Mouse (Mus musculus): ENCODE results near the gene Wdr46. TPM values are rescaled to one million over a fixed set of nuclear protein-coding genes. Genes with fewer than 3 reads are reported as not detected.

The Wdr46 gene
- polyA plus RNA-seq, 1 experiment from 2014 or later = 20.5 TPM

GRCm38 (mm10) chr17:33962876-33963275 is 22.4 kb downstream of the Wdr46 start:
- 85% methylated on average over 7 of the region's 7 CpGs for WGBS
- Histone ChIP-seq H3K4me1 (ENCODE audit: control insufficient read depth, insufficient read depth, low read length) (no peaks in the 10 kb centered on the region), H3K27me3 (ENCODE audit: control insufficient read depth, insufficient read depth, low read length) (no peaks in the 10 kb centered on the region), H3K27ac (ENCODE audit: low read length) (no peak overlapping the region), H3K9me3 (replicated peaks; ENCODE audit: control insufficient read depth, low read length) (no peaks in the 10 kb centered on the region), H3K36me3 (ENCODE audit: control insufficient read depth, insufficient read depth) (peaks cover 27% of the 10 kb centered on the region), H3K9ac (ENCODE audit: low read length) (no peak overlapping the region), H3K4me3 (ENCODE audit: low read length) (no peak overlapping the region), H3K4me2 (ENCODE audit: low read depth, low read length) (no peak overlapping the region)
- no peak for ATAC-seq (replicated peaks; ENCODE audit: extremely low read depth, insufficient read depth, low FRiP score)

- ATAC-seq (replicated peaks; ENCODE audit: extremely low read depth, insufficient read depth, low FRiP score) = no peak
- Histone ChIP-seq H3K27me3 (ENCODE audit: control insufficient read depth, insufficient read depth, low read length) (no peaks in the 10 kb centered on the region), H3K36me3 (ENCODE audit: control insufficient read depth, insufficient read depth) (peaks cover 15% of the 10 kb centered on the region; the same call in 1 of the 2 replicates), H3K9me3 (replicated peaks; ENCODE audit: control insufficient read depth, low read length) (peaks cover 7% of the 10 kb centered on the region), H3K4me1 (ENCODE audit: control insufficient read depth, insufficient read depth, low read length) (no peaks in the 10 kb centered on the region), H3K27ac (ENCODE audit: low read length) (no peak overlapping the region), H3K4me2 (ENCODE audit: low read depth, low read length) (no peak overlapping the region), H3K4me3 (ENCODE audit: low read length) (no peak overlapping the region), H3K9ac (ENCODE audit: low read length) (no peak overlapping the region)
- WGBS = 90% methylated on average over 17 of the region's 17 CpGs
Observed at GRCm38 (mm10) chr17:33965082-33965845, 24.8 kb downstream of the Wdr46 start.

- Histone ChIP-seq H3K36me3 (ENCODE audit: control insufficient read depth, insufficient read depth) (peaks cover 12% of the 10 kb centered on the region; the same call in 1 of the 2 replicates), H3K9me3 (replicated peaks; ENCODE audit: control insufficient read depth, low read length) (peaks cover 8% of the 10 kb centered on the region), H3K4me2 (ENCODE audit: low read depth, low read length) (no peak overlapping the region), H3K27ac (ENCODE audit: low read length) (no peak overlapping the region), H3K9ac (ENCODE audit: low read length) (no peak overlapping the region), H3K4me3 (ENCODE audit: low read length) (no peak overlapping the region), H3K27me3 (ENCODE audit: control insufficient read depth, insufficient read depth, low read length) (no peaks in the 10 kb centered on the region), H3K4me1 (ENCODE audit: control insufficient read depth, insufficient read depth, low read length) (no peaks in the 10 kb centered on the region)
- WGBS = 85% methylated on average over 16 of the region's 16 CpGs
- no peak for ATAC-seq (replicated peaks; ENCODE audit: extremely low read depth, insufficient read depth, low FRiP score)
Observed at GRCm38 (mm10) chr17:33965846-33966550, 25.5 kb downstream of the Wdr46 start.

- H3K4me2 ChIP-seq (ENCODE audit: low read depth, low read length) = no peak overlapping the region
- no peaks in the 10 kb centered on the region for H3K36me3 ChIP-seq (ENCODE audit: control insufficient read depth, insufficient read depth)
- ATAC-seq (replicated peaks; ENCODE audit: extremely low read depth, insufficient read depth, low FRiP score) = peak; percentile 70
- H3K27ac ChIP-seq (ENCODE audit: low read length) = no peak overlapping the region
- no peak overlapping the region for H3K4me3 ChIP-seq (ENCODE audit: low read length)
- H3K4me1 ChIP-seq (ENCODE audit: control insufficient read depth, insufficient read depth, low read length) = no peaks in the 10 kb centered on the region
- no peak overlapping the region for H3K9ac ChIP-seq (ENCODE audit: low read length)
- 3% methylated on average over 9 of the region's 9 CpGs for WGBS
- H3K9me3 ChIP-seq (replicated peaks; ENCODE audit: control insufficient read depth, low read length) = peaks cover 8% of the 10 kb centered on the region
- no peaks in the 10 kb centered on the region for H3K27me3 ChIP-seq (ENCODE audit: control insufficient read depth, insufficient read depth, low read length)
Observed at GRCm38 (mm10) chr17:33968489-33968888, 28.0 kb downstream of the Wdr46 start.

- no peak overlapping the region for H3K27ac ChIP-seq (ENCODE audit: low read length)
- H3K4me2 ChIP-seq (ENCODE audit: low read depth, low read length) = no peak overlapping the region
- no peaks in the 10 kb centered on the region for H3K36me3 ChIP-seq (ENCODE audit: control insufficient read depth, insufficient read depth)
- peaks cover 8% of the 10 kb centered on the region for H3K9me3 ChIP-seq (replicated peaks; ENCODE audit: control insufficient read depth, low read length)
- no peaks in the 10 kb centered on the region for H3K4me1 ChIP-seq (ENCODE audit: control insufficient read depth, insufficient read depth, low read length)
- H3K27me3 ChIP-seq (ENCODE audit: control insufficient read depth, insufficient read depth, low read length) = no peaks in the 10 kb centered on the region
- 31% methylated on average over 5 of the region's 5 CpGs for WGBS
- ATAC-seq (replicated peaks; ENCODE audit: extremely low read depth, insufficient read depth, low FRiP score) = no peak; the same call in 1 of the 2 replicates
- H3K4me3 ChIP-seq (ENCODE audit: low read length) = no peak overlapping the region
- no peak overlapping the region for H3K9ac ChIP-seq (ENCODE audit: low read length)
Observed at GRCm38 (mm10) chr17:33968927-33969326, 28.5 kb downstream of the Wdr46 start.

GRCm38 (mm10) chr17:33969394-33969793 is 28.9 kb downstream of the Wdr46 start:
- Histone ChIP-seq H3K4me2 (ENCODE audit: low read depth, low read length) (no peak overlapping the region), H3K27me3 (ENCODE audit: control insufficient read depth, insufficient read depth, low read length) (0 out of 2 replicates have a peak, but pooled peaks cover 2% of the 10 kb centered on the region), H3K36me3 (ENCODE audit: control insufficient read depth, insufficient read depth) (no peaks in the 10 kb centered on the region), H3K27ac (ENCODE audit: low read length) (no peak overlapping the region), H3K4me3 (ENCODE audit: low read length) (no peak overlapping the region), H3K9ac (ENCODE audit: low read length) (no peak overlapping the region), H3K9me3 (replicated peaks; ENCODE audit: control insufficient read depth, low read length) (peaks cover 8% of the 10 kb centered on the region), H3K4me1 (ENCODE audit: control insufficient read depth, insufficient read depth, low read length) (no peaks in the 10 kb centered on the region)
- no peak for ATAC-seq (replicated peaks; ENCODE audit: extremely low read depth, insufficient read depth, low FRiP score)
- WGBS = 71% methylated on average over 4 of the region's 4 CpGs

- no peak overlapping the region for H3K27ac ChIP-seq (ENCODE audit: low read length)
- no peak overlapping the region for H3K4me2 ChIP-seq (ENCODE audit: low read depth, low read length)
- peaks cover 14% of the 10 kb centered on the region for H3K27me3 ChIP-seq (ENCODE audit: control insufficient read depth, insufficient read depth, low read length)
- H3K9ac ChIP-seq (ENCODE audit: low read length) = no peak overlapping the region
- no peaks in the 10 kb centered on the region for H3K4me1 ChIP-seq (ENCODE audit: control insufficient read depth, insufficient read depth, low read length)
- ATAC-seq (replicated peaks; ENCODE audit: extremely low read depth, insufficient read depth, low FRiP score) = no peak
- H3K4me3 ChIP-seq (ENCODE audit: low read length) = no peak overlapping the region
- 3% methylated on average over 1 of the region's 1 CpGs for WGBS
- H3K9me3 ChIP-seq (replicated peaks; ENCODE audit: control insufficient read depth, low read length) = peaks cover 8% of the 10 kb centered on the region
- no peaks in the 10 kb centered on the region for H3K36me3 ChIP-seq (ENCODE audit: control insufficient read depth, insufficient read depth)
Observed at GRCm38 (mm10) chr17:33972691-33973090, 32.2 kb downstream of the Wdr46 start.

- 57% methylated on average over 3 of the region's 3 CpGs for WGBS
- Histone ChIP-seq H3K36me3 (ENCODE audit: control insufficient read depth, insufficient read depth) (no peaks in the 10 kb centered on the region), H3K4me3 (ENCODE audit: low read length) (no peak overlapping the region), H3K9me3 (replicated peaks; ENCODE audit: control insufficient read depth, low read length) (peaks cover 8% of the 10 kb centered on the region), H3K27ac (ENCODE audit: low read length) (no peak overlapping the region), H3K27me3 (ENCODE audit: control insufficient read depth, insufficient read depth, low read length) (peaks cover 22% of the 10 kb centered on the region), H3K9ac (ENCODE audit: low read length) (no peak overlapping the region), H3K4me1 (ENCODE audit: control insufficient read depth, insufficient read depth, low read length) (peaks cover 7% of the 10 kb centered on the region), H3K4me2 (ENCODE audit: low read depth, low read length) (no peak overlapping the region)
- no peak for ATAC-seq (replicated peaks; ENCODE audit: extremely low read depth, insufficient read depth, low FRiP score)
Observed at GRCm38 (mm10) chr17:33973572-33973971, 33.1 kb downstream of the Wdr46 start.
